Mouse (Mus musculus) mesoderm, embryonic 11.5 days (tissue): ENCODE measurements at regions not wholly inside any gene's neighbourhood (a gene's known extent, or its start where the extent isn't known, plus 50 kb on each side); places are given as distances from the start of the nearest gene placed in this dataset.
"Not testable (repeated sequence)": the region's sequence is repeated elsewhere in the genome, so short reads cannot be mapped to it uniquely, and the experiment has no call there.

Experiments
- DNase-seq: peaks from one replicate; pipeline ENCODE4 v3.0.0-alpha.2; 2012; ENCODE audit warnings: low read depth, low spot score

GRCm38 (mm10) chr4:8462414-8462813 is 223.6 kb upstream of the Car8 start:
- DNase-seq, result not testable (repeated sequence)

- DNase-seq, result no peak
Measured at GRCm38 (mm10) chr4:8454346-8454745, 215.5 kb upstream of the Car8 start.

- DNase-seq, result peak; percentile 56
Measured at GRCm38 (mm10) chr4:8432393-8432792, 193.6 kb upstream of the Car8 start.

- no peak for DNase-seq
Measured at GRCm38 (mm10) chr4:8431032-8431332, 192.1 kb upstream of the Car8 start.

GRCm38 (mm10) chr4:8430269-8431031 is 191.6 kb upstream of the Car8 start:
- no peak for DNase-seq

- no peak for DNase-seq
Measured at GRCm38 (mm10) chr4:8429771-8430170, 190.9 kb upstream of the Car8 start.

GRCm38 (mm10) chr4:8428629-8429523 is 190.0 kb upstream of the Car8 start:
- DNase-seq, result no peak

- no peak for DNase-seq
Measured at GRCm38 (mm10) chr4:8427812-8428211, 189.0 kb upstream of the Car8 start.

- peak; percentile 54 for DNase-seq
Measured at GRCm38 (mm10) chr4:8423392-8424045, 184.7 kb upstream of the Car8 start.

GRCm38 (mm10) chr4:8421285-8421684 is 182.4 kb upstream of the Car8 start:
- no peak for DNase-seq

- no peak for DNase-seq
Measured at GRCm38 (mm10) chr4:8418374-8419031, 179.7 kb upstream of the Car8 start.

GRCm38 (mm10) chr4:8417821-8418220 is 179.0 kb upstream of the Car8 start:
- no peak for DNase-seq

- no peak for DNase-seq
Measured at GRCm38 (mm10) chr4:8413307-8413706, 174.5 kb upstream of the Car8 start.

- DNase-seq, result no peak
Measured at GRCm38 (mm10) chr4:8400069-8400468, 161.2 kb upstream of the Car8 start.

GRCm38 (mm10) chr4:8399430-8399829 is 160.6 kb upstream of the Car8 start:
- DNase-seq, result no peak

- no peak for DNase-seq
Measured at GRCm38 (mm10) chr4:8398969-8399368, 160.1 kb upstream of the Car8 start.

GRCm38 (mm10) chr4:8383162-8383561 is 144.3 kb upstream of the Car8 start:
- no peak for DNase-seq

- no peak for DNase-seq
Measured at GRCm38 (mm10) chr4:8382125-8382417, 143.2 kb upstream of the Car8 start.

- DNase-seq, result peak; percentile 34
Measured at GRCm38 (mm10) chr4:8381408-8382124, 142.7 kb upstream of the Car8 start.

GRCm38 (mm10) chr4:8380711-8381338 is 142.0 kb upstream of the Car8 start:
- DNase-seq, result peak; percentile 79
